Mouse (Mus musculus) adrenal gland, postnatal 10 days (tissue): ENCODE results near the gene Ndufc2. TPM values are rescaled to one million over a fixed set of nuclear protein-coding genes. Genes with fewer than 3 reads are reported as not detected.

Experiments
- DNase-seq: peaks from one replicate; pipeline ENCODE4 v3.0.0; 2021; ENCODE audit warnings: mixed read lengths
- total RNA-seq, 2 experiments: library from RNA; stranded (reverse); gene quantifications; 2 replicates each; pipeline ENCODE4 v1.2.3; 2021

Ndufc2 gene
- total RNA-seq, 2 experiments from 2014 or later: 603 to 657 TPM

- no peak for DNase-seq
Observed at GRCm38 (mm10) chr7:97386806-97387370, 12.9 kb upstream of the Ndufc2 start.

GRCm38 (mm10) chr7:97387561-97388147 is 12.1 kb upstream of the Ndufc2 start:
- DNase-seq: no peak

GRCm38 (mm10) chr7:97388541-97388940 is 11.3 kb upstream of the Ndufc2 start:
- DNase-seq: no peak

GRCm38 (mm10) chr7:97391293-97392078 is 8.3 kb upstream of the Ndufc2 start:
- no peak for DNase-seq

GRCm38 (mm10) chr7:97392079-97392445 is 7.7 kb upstream of the Ndufc2 start:
- DNase-seq: no peak

- no peak for DNase-seq
Observed at GRCm38 (mm10) chr7:97394375-97394774, 5.4 kb upstream of the Ndufc2 start.

- DNase-seq: no peak
Observed at GRCm38 (mm10) chr7:97398943-97399342, 860 bp upstream of the Ndufc2 start.

- DNase-seq: no peak
Observed at GRCm38 (mm10) chr7:97407145-97407544, 7.3 kb downstream of the Ndufc2 start.

GRCm38 (mm10) chr7:97411106-97411505 is 11.3 kb downstream of the Ndufc2 start:
- no peak for DNase-seq

GRCm38 (mm10) chr7:97411575-97411974 is 11.8 kb downstream of the Ndufc2 start:
- DNase-seq: no peak

GRCm38 (mm10) chr7:97413981-97414380 is 14.2 kb downstream of the Ndufc2 start:
- no peak for DNase-seq

- DNase-seq: peak; percentile 76
Observed at GRCm38 (mm10) chr7:97414426-97414825, 14.6 kb downstream of the Ndufc2 start.

GRCm38 (mm10) chr7:97414915-97415687 is 15.3 kb downstream of the Ndufc2 start:
- peak; percentile 55 for DNase-seq

- DNase-seq: no peak
Observed at GRCm38 (mm10) chr7:97416473-97416872, 16.7 kb downstream of the Ndufc2 start.

GRCm38 (mm10) chr7:97416906-97417777 is 17.3 kb downstream of the Ndufc2 start, which contains the start of gene Thrsp:
TSS of gene Thrsp (minus strand) at chr7:97417730.
- peak; percentile 89 for DNase-seq

GRCm38 (mm10) chr7:97418717-97419116 is 18.9 kb downstream of the Ndufc2 start:
- peak; percentile 81 for DNase-seq

- DNase-seq: no peak
Observed at GRCm38 (mm10) chr7:97419163-97419562, 19.4 kb downstream of the Ndufc2 start.

GRCm38 (mm10) chr7:97420406-97420805 is 20.6 kb downstream of the Ndufc2 start:
- peak; percentile 58 for DNase-seq

- DNase-seq: peak; percentile 82
Observed at GRCm38 (mm10) chr7:97420958-97421651, 21.3 kb downstream of the Ndufc2 start.

- DNase-seq: no peak
Observed at GRCm38 (mm10) chr7:97423754-97424153, 24.0 kb downstream of the Ndufc2 start.
